Mouse (Mus musculus) kidney, adult 2 months (tissue): ENCODE measurements around the gene Iqsec1. TPM values are rescaled to one million over a fixed set of nuclear protein-coding genes. Genes with fewer than 3 reads are reported as not detected.
"Not testable (repeated sequence)": the region's sequence is repeated elsewhere in the genome, so short reads cannot be mapped to it uniquely, and the experiment has no call there.

Experiments used
- DNase-seq: peaks from one replicate; pipeline ENCODE4 v3.0.0; 2021
- H3K27ac ChIP-seq: fragments of 200-500 bp; 2 replicates; pipeline ENCODE4 v1.5.1; 2012; ENCODE audit warnings: low read depth, low read length, control low read depth, inconsistent platforms; ENCODE audit not compliant: insufficient read depth
- H3K27me3 ChIP-seq: fragments of 200-500 bp; replicated peaks from 2 replicates; pipeline ENCODE4 v1.6.1; 2012; ENCODE audit warnings: mild to moderate bottlenecking, moderate library complexity, low read length, inconsistent platforms; ENCODE audit not compliant: control insufficient read depth, insufficient read depth
- H3K36me3 ChIP-seq: fragments of 200-500 bp; 2 replicates; pipeline ENCODE4 v1.6.1; 2012; ENCODE audit warnings: mild to moderate bottlenecking, moderate library complexity, low read length, inconsistent platforms; ENCODE audit not compliant: control insufficient read depth, insufficient read depth
- H3K4me1 ChIP-seq: fragments of 200-500 bp; 2 replicates; pipeline ENCODE4 v1.6.1; 2011; ENCODE audit warnings: low read length; ENCODE audit not compliant: control insufficient read depth, insufficient read depth
- H3K4me3 ChIP-seq: fragments of 200-500 bp; 2 replicates; pipeline ENCODE4 v1.5.1; 2011; ENCODE audit warnings: mild to moderate bottlenecking, low read depth, low read length, control low read depth; ENCODE audit not compliant: insufficient read depth
- CTCF ChIP-seq: fragments of 200-500 bp; conservative IDR thresholded peaks from 2 replicates; pipeline ENCODE4 v1.5.1; 2011; ENCODE audit warnings: low read depth, mild to moderate bottlenecking, control low read depth, low read length, moderate library complexity, mixed read lengths; ENCODE audit not compliant: insufficient read depth, insufficient read length
- POLR2A ChIP-seq: fragments of 200-500 bp; IDR thresholded peaks from one replicate; pipeline ENCODE4 v1.6.1; 2011; ENCODE audit warnings: low read depth, low read length, control low read depth
- WGBS: fragments of 180-500 bp; shearing (Covaris S2); methylation state at CpG from one replicate; pipeline ENCODE4 v1.1.7; 2018; 5-methylcytosine and 5-hydroxymethylcytosine counted together
- polyA plus RNA-seq: library from polyadenylated mRNA; depleted of rRNA; stranded (reverse); fragments of >200 nt; gene quantifications from 2 replicates; pipeline ENCODE4 v1.2.3, GENCODE M21; 2012

Gene Iqsec1
- polyA plus RNA-seq, 1 experiment = 149 TPM

- Histone ChIP-seq H3K36me3 (no peaks in the 10 kb centered on the region), H3K4me3 (no peak overlapping the region), H3K4me1 (no peaks in the 10 kb centered on the region), H3K27me3 (no peaks in the 10 kb centered on the region), H3K27ac (no peak overlapping the region; the same call in 1 of the 2 replicates)
- no peak for TF ChIP-seq POLR2A
- TF ChIP-seq CTCF = no peak
- peak; percentile 29 for DNase-seq
- 66% methylated on average over 11 of the region's 11 CpGs for WGBS
Observed at GRCm38 (mm10) chr6:90663736-90664135, 324.7 kb downstream of the Iqsec1 start.

- no peaks in the 10 kb centered on the region for H3K36me3 ChIP-seq
- TF ChIP-seq CTCF (no peak), POLR2A (no peak)
- WGBS = 97% methylated on average over 5 of the region's 5 CpGs
Observed at GRCm38 (mm10) chr6:90662148-90662547, 326.3 kb downstream of the Iqsec1 start.

DNA sequence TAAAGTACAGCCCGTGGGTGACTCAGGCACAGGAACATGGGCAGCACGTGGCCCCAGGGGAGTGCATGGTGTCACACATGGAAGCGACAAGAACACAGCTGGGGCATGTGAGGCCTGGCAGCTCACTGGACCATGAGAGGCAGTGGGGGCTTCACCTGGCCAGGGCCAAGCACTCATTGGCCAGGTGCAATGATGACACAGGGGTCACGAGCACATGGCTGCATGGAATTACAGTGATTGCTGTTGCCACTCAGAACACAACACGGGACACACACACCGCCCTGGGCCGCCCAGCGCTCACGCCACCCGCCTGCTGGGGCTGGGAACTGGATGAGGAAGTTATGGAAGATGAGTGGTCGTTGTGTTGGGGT, 327.5 kb downstream of the Iqsec1 start:
- TF ChIP-seq POLR2A = no peak
- no peak for TF ChIP-seq CTCF
- WGBS = 71% methylated on average over 11 of the region's 11 CpGs
- no peak overlapping the region for H3K27ac ChIP-seq
- H3K4me3 ChIP-seq = no peak overlapping the region
- no peaks in the 10 kb centered on the region for H3K27me3 ChIP-seq
- DNase-seq = no peak
- H3K36me3 ChIP-seq = no peaks in the 10 kb centered on the region
- no peaks in the 10 kb centered on the region for H3K4me1 ChIP-seq

More at GRCm38 (mm10) chr6:90662148-90662547, 326.3 kb downstream of the Iqsec1 start:
- no peaks in the 10 kb centered on the region for H3K27me3 ChIP-seq
- DNase-seq = no peak
- no peaks in the 10 kb centered on the region for H3K4me1 ChIP-seq
- no peak overlapping the region for H3K27ac ChIP-seq
- H3K4me3 ChIP-seq = no peak overlapping the region

DNA sequence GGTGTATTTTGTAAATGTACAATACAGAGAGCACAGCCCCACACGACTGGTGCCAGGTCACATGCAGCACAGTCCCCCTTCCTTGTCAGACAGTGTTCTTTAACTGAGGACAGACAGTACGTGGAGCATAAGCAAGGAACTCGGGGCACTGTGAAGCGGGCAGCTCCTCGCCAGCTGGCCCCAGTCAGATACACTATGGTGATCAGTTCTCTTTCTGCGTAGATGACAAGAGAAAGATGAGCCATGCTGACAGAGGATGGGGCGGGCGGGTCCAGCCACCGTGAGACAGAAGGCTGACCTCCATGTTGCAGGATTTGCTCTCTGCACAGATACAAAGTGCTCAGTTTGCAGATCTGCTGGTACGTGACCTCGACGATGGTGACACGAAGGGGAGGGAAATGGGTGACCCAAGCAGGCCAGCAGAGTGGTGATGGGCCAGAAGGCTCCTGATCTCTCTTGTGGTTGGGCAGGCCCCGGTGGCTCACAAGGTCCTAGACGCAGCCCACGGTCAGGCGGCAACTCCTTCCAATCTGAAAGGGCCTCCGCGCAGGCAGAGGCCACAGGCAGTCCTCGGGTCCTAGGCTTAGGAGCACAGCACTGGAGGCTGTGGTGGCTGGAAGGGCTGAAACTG, 328.0 kb downstream of the Iqsec1 start:
- WGBS = 61% methylated on average over 20 of the region's 20 CpGs
- Histone ChIP-seq H3K4me3 (no peak overlapping the region), H3K27me3 (no peaks in the 10 kb centered on the region), H3K36me3 (no peaks in the 10 kb centered on the region), H3K27ac (no peak overlapping the region), H3K4me1 (no peaks in the 10 kb centered on the region)
- DNase-seq = no peak
- TF ChIP-seq CTCF (no peak), POLR2A (no peak)

DNA sequence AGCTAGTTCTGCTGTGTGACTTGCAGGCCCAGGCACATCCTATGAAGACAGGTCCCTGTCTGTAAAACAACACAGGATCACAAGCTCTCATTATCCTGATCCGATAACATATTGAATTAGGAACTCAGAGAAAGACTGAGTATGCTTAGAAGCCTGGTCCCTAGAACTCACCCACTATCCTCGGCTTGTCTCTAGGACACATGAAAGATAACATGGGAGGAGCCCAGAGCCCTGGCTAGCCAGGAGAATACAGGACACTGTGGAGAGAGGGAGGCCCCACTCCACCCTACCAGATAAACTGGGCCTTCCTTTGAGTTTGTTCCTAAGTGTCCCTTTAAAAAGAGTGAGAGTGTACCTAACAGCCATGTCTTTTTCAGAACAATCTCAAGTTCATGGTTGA, 328.6 kb downstream of the Iqsec1 start:
- no peaks in the 10 kb centered on the region for H3K36me3 ChIP-seq
- H3K27me3 ChIP-seq = no peaks in the 10 kb centered on the region
- DNase-seq = no peak
- TF ChIP-seq POLR2A = no peak
- WGBS = 70% methylated on average over 2 of the region's 2 CpGs
- no peaks in the 10 kb centered on the region for H3K4me1 ChIP-seq
- no peak overlapping the region for H3K27ac ChIP-seq
- no peak overlapping the region for H3K4me3 ChIP-seq

GRCm38 (mm10) chr6:90656344-90656850, 332.1 kb downstream of the Iqsec1 start:
- not testable (repeated sequence) for H3K4me1 ChIP-seq, H3K27ac ChIP-seq, H3K4me3 ChIP-seq, H3K27me3 ChIP-seq, H3K36me3 ChIP-seq
- DNase-seq = peak; percentile 22
- 72% methylated on average over 2 of the region's 2 CpGs for WGBS

DNA sequence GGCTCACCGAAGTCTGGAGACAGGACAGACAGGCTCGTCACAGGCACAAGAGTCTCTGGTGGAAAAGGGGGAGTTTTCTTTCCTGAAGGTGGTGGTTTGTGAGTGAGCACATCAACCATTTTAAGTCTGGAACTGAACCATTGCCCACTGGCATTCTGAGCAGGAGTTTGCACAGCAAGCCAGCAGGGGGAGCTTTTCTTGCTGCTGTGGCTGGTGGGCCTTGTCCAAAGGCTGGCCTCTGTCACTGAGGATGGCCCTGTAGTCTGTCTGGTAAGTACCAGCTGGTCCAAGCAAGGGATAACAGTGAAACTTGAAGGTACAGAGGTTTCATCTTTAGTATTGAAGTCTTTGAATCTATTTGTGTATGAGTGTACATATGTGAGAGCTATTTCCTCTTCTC, 334.7 kb downstream of the Iqsec1 start:
- Histone ChIP-seq H3K4me1 (no peaks in the 10 kb centered on the region), H3K27me3 (no peaks in the 10 kb centered on the region), H3K36me3 (no peaks in the 10 kb centered on the region), H3K4me3 (no peak overlapping the region), H3K27ac (no peak overlapping the region)
- WGBS = 55% methylated on average over 2 of the region's 2 CpGs
- TF ChIP-seq CTCF (peak; percentile 84), POLR2A (no peak)
- peak; percentile 72 for DNase-seq

- no peak overlapping the region for H3K4me3 ChIP-seq
- 38% methylated on average over 1 of the region's 1 CpGs for WGBS
- no peak for DNase-seq
- TF ChIP-seq POLR2A (no peak), CTCF (no peak)
- no peaks in the 10 kb centered on the region for H3K4me1 ChIP-seq
- no peaks in the 10 kb centered on the region for H3K36me3 ChIP-seq
- H3K27me3 ChIP-seq = no peaks in the 10 kb centered on the region
- H3K27ac ChIP-seq = no peak overlapping the region
Observed at GRCm38 (mm10) chr6:90650634-90651033, 337.9 kb downstream of the Iqsec1 start.
